Mouse (Mus musculus) liver, embryonic 14.5 days (tissue): ENCODE results near the gene Tub.

ENCODE experiments used
- CTCF ChIP-seq: IDR thresholded peaks from 2 replicates; pipeline ENCODE4 v1.5.1; 2016; ENCODE audit warnings: antibody characterized with exemption, low read depth, control low read depth
- EP300 ChIP-seq: IDR thresholded peaks from 2 replicates; pipeline ENCODE4 v1.6.1; 2016; ENCODE audit warnings: antibody characterized with exemption, low read depth

GRCm38 (mm10) chr7:108968201-108968600 lies 18.1 kb downstream of the Tub start:
- TF ChIP-seq CTCF (no peak), EP300 (no peak)
